Mouse (Mus musculus) forebrain, embryonic 10.5 days (tissue): Measurements from ENCODE around the gene Urb1. TPM values are rescaled to one million over a fixed set of nuclear protein-coding genes. Genes with fewer than 3 reads are reported as not detected.

Experiments
- DNase-seq: peaks from one replicate; pipeline ENCODE4 v3.0.0-alpha.2; 2017; ENCODE audit warnings: low spot score; ENCODE audit errors: extremely low spot score
- H3K27ac ChIP-seq: fragments of 300-500 bp; sonication (generic); 2 replicates; pipeline ENCODE4 v1.5.1; 2016; ENCODE audit warnings: mild to moderate bottlenecking
- H3K27me3 ChIP-seq: fragments of 300-500 bp; sonication (generic); 2 replicates; pipeline ENCODE4 v1.6.1; 2016; ENCODE audit warnings: mild to moderate bottlenecking; ENCODE audit not compliant: poor library complexity, severe bottlenecking
- H3K36me3 ChIP-seq: fragments of 300-500 bp; sonication (generic); replicated peaks from 2 replicates; pipeline ENCODE4 v1.6.1; 2016; ENCODE audit warnings: mild to moderate bottlenecking, moderate library complexity
- H3K4me1 ChIP-seq: fragments of 300-500 bp; sonication (generic); 2 replicates; pipeline ENCODE4 v1.6.1; 2016
- H3K4me3 ChIP-seq: fragments of 300-500 bp; sonication (generic); 2 replicates; pipeline ENCODE4 v1.5.1; 2016; ENCODE audit warnings: mild to moderate bottlenecking, moderate library complexity
- H3K9me3 ChIP-seq: fragments of 300-500 bp; sonication (generic); 2 replicates; pipeline ENCODE4 v1.6.1; 2016; ENCODE audit warnings: mild to moderate bottlenecking, moderate library complexity
- WGBS: fragments of 180-500 bp; shearing (Covaris S2); methylation state at CpG from one replicate; pipeline ENCODE4 v1.1.7; 2016; 5-methylcytosine and 5-hydroxymethylcytosine counted together
- polyA plus RNA-seq: library from polyadenylated mRNA; unstranded; fragments of >200 nt; fragmentation: Nextera tagmentation; extraction: Ambion mirVana; gene quantifications from 2 replicates; pipeline ENCODE4 v1.2.1, GENCODE M21; 2016

Gene Urb1
- polyA plus RNA-seq, 1 experiment from 2014 or later, result 13.8 TPM

- no peaks in the 10 kb centered on the region for H3K9me3 ChIP-seq
- H3K27ac ChIP-seq, result no peak overlapping the region
- H3K36me3 ChIP-seq, result peaks cover 100% of the 10 kb centered on the region
- no peak for DNase-seq
- WGBS, result 94% methylated on average over 6 of the region's 6 CpGs
- H3K27me3 ChIP-seq, result no peaks in the 10 kb centered on the region
- H3K4me3 ChIP-seq, result no peak overlapping the region
- H3K4me1 ChIP-seq, result peaks cover 4% of the 10 kb centered on the region
Measured at GRCm38 (mm10) chr16:90788580-90788979, 21.6 kb downstream of the Urb1 start.

GRCm38 (mm10) chr16:90785257-90785656, 25.0 kb downstream of the Urb1 start:
- Histone ChIP-seq H3K36me3 (peaks cover 98% of the 10 kb centered on the region), H3K9me3 (no peaks in the 10 kb centered on the region), H3K27me3 (no peaks in the 10 kb centered on the region), H3K4me3 (no peak overlapping the region), H3K27ac (no peak overlapping the region), H3K4me1 (no peaks in the 10 kb centered on the region)
- no peak for DNase-seq
- 90% methylated on average over 4 of the region's 4 CpGs for WGBS

- no peak overlapping the region for H3K27ac ChIP-seq
- H3K36me3 ChIP-seq, result peaks cover 98% of the 10 kb centered on the region
- no peak for DNase-seq
- H3K4me3 ChIP-seq, result no peak overlapping the region
- H3K4me1 ChIP-seq, result no peaks in the 10 kb centered on the region
- no peaks in the 10 kb centered on the region for H3K9me3 ChIP-seq
- WGBS, result 94% methylated on average over 11 of the region's 11 CpGs
- H3K27me3 ChIP-seq, result no peaks in the 10 kb centered on the region
Measured at GRCm38 (mm10) chr16:90783302-90783701, 26.9 kb downstream of the Urb1 start.

- Histone ChIP-seq H3K36me3 (peaks cover 98% of the 10 kb centered on the region), H3K27me3 (no peaks in the 10 kb centered on the region), H3K27ac (no peak overlapping the region), H3K9me3 (no peaks in the 10 kb centered on the region), H3K4me3 (no peak overlapping the region), H3K4me1 (no peaks in the 10 kb centered on the region)
- WGBS, result 92% methylated on average over 11 of the region's 11 CpGs
- no peak for DNase-seq
Measured at GRCm38 (mm10) chr16:90779783-90780182, 30.4 kb downstream of the Urb1 start.

- DNase-seq, result no peak
Measured at GRCm38 (mm10) chr16:90775946-90776520, 34.2 kb downstream of the Urb1 start.

GRCm38 (mm10) chr16:90774646-90775045, 35.6 kb downstream of the Urb1 start:
- WGBS, result 91% methylated on average over 6 of the region's 6 CpGs
- no peak overlapping the region for H3K27ac ChIP-seq
- H3K36me3 ChIP-seq, result peaks cover 99% of the 10 kb centered on the region
- no peaks in the 10 kb centered on the region for H3K9me3 ChIP-seq
- no peak for DNase-seq
- no peaks in the 10 kb centered on the region for H3K27me3 ChIP-seq
- no peak overlapping the region for H3K4me3 ChIP-seq
- no peaks in the 10 kb centered on the region for H3K4me1 ChIP-seq

More at GRCm38 (mm10) chr16:90775946-90776520, 34.2 kb downstream of the Urb1 start:
- no peaks in the 10 kb centered on the region for H3K9me3 ChIP-seq
- peaks cover 100% of the 10 kb centered on the region for H3K36me3 ChIP-seq
- no peaks in the 10 kb centered on the region for H3K4me1 ChIP-seq
- no peak overlapping the region for H3K4me3 ChIP-seq
- H3K27me3 ChIP-seq, result no peaks in the 10 kb centered on the region
- WGBS, result 93% methylated on average over 10 of the region's 10 CpGs
- no peak overlapping the region for H3K27ac ChIP-seq

- no peak overlapping the region for H3K27ac ChIP-seq
- 95% methylated on average over 12 of the region's 12 CpGs for WGBS
- H3K4me3 ChIP-seq, result no peak overlapping the region
- peaks cover 99% of the 10 kb centered on the region for H3K36me3 ChIP-seq
- no peaks in the 10 kb centered on the region for H3K4me1 ChIP-seq
- H3K27me3 ChIP-seq, result no peaks in the 10 kb centered on the region
- no peak for DNase-seq
- no peaks in the 10 kb centered on the region for H3K9me3 ChIP-seq
Measured at GRCm38 (mm10) chr16:90774216-90774615, 36.0 kb downstream of the Urb1 start.

- Histone ChIP-seq H3K4me3 (no peak overlapping the region), H3K36me3 (peaks cover 94% of the 10 kb centered on the region), H3K4me1 (no peaks in the 10 kb centered on the region), H3K27me3 (no peaks in the 10 kb centered on the region), H3K27ac (no peak overlapping the region), H3K9me3 (no peaks in the 10 kb centered on the region)
- 94% methylated on average over 15 of the region's 15 CpGs for WGBS
- no peak for DNase-seq
Measured at GRCm38 (mm10) chr16:90766919-90767454, 43.2 kb downstream of the Urb1 start.

- no peaks in the 10 kb centered on the region for H3K27me3 ChIP-seq
- peaks cover 95% of the 10 kb centered on the region for H3K36me3 ChIP-seq
- no peak for DNase-seq
- H3K4me3 ChIP-seq, result no peak overlapping the region
- H3K27ac ChIP-seq, result no peak overlapping the region
- 91% methylated on average over 9 of the region's 9 CpGs for WGBS
- H3K4me1 ChIP-seq, result no peaks in the 10 kb centered on the region
- H3K9me3 ChIP-seq, result no peaks in the 10 kb centered on the region
Measured at GRCm38 (mm10) chr16:90765195-90765877, 44.9 kb downstream of the Urb1 start.

GRCm38 (mm10) chr16:90760515-90760914, 49.7 kb downstream of the Urb1 start:
- H3K36me3 ChIP-seq, result peaks cover 94% of the 10 kb centered on the region
- no peak for DNase-seq
- no peaks in the 10 kb centered on the region for H3K4me1 ChIP-seq
- no peak overlapping the region for H3K4me3 ChIP-seq
- no peak overlapping the region for H3K27ac ChIP-seq
- no peaks in the 10 kb centered on the region for H3K27me3 ChIP-seq
- WGBS, result 87% methylated on average over 4 of the region's 4 CpGs
- no peaks in the 10 kb centered on the region for H3K9me3 ChIP-seq

GRCm38 (mm10) chr16:90759335-90759734, 50.9 kb downstream of the Urb1 start:
- no peak for DNase-seq
- Histone ChIP-seq H3K4me1 (no peaks in the 10 kb centered on the region), H3K36me3 (peaks cover 98% of the 10 kb centered on the region), H3K9me3 (no peaks in the 10 kb centered on the region), H3K27ac (no peak overlapping the region), H3K27me3 (no peaks in the 10 kb centered on the region), H3K4me3 (no peak overlapping the region)
- 80% methylated on average over 3 of the region's 3 CpGs for WGBS

GRCm38 (mm10) chr16:90753386-90753941, 56.7 kb downstream of the Urb1 start:
- 93% methylated on average over 13 of the region's 13 CpGs for WGBS
- DNase-seq, result no peak
- Histone ChIP-seq H3K27ac (no peak overlapping the region), H3K27me3 (no peaks in the 10 kb centered on the region), H3K4me3 (no peak overlapping the region), H3K4me1 (no peaks in the 10 kb centered on the region), H3K9me3 (no peaks in the 10 kb centered on the region), H3K36me3 (peaks cover 81% of the 10 kb centered on the region)

GRCm38 (mm10) chr16:90748169-90748568, 62.0 kb downstream of the Urb1 start:
- 95% methylated on average over 7 of the region's 7 CpGs for WGBS
- no peak for DNase-seq
- Histone ChIP-seq H3K36me3 (peaks cover 29% of the 10 kb centered on the region), H3K4me1 (0 out of 2 replicates have a peak, but pooled peaks cover 3% of the 10 kb centered on the region), H3K4me3 (no peak overlapping the region), H3K27ac (no peak overlapping the region), H3K27me3 (no peaks in the 10 kb centered on the region), H3K9me3 (no peaks in the 10 kb centered on the region)
